Mouse (Mus musculus): ENCODE measurements around the gene Hikeshi.

GRCm38 (mm10) chr7:89917776-89918175, 23.2 kb downstream of the Hikeshi start:
- TF ChIP-seq ZNF384 (IDR thresholded peaks at IDR 0.05; ENCODE audit: low read depth, low read length) (no peak), ZC3H11A (IDR thresholded peaks at IDR 0.05; ENCODE audit: borderline replicate concordance, low read depth, low read length) (no peak), MAFK (IDR thresholded peaks at IDR 0.05; ENCODE audit: insufficient read depth, low read depth, low read length) (no peak), CHD2 (IDR thresholded peaks at IDR 0.05; ENCODE audit: low read depth, low read length) (no peak)

Measured in ES-E14 (cell line).